Mouse (Mus musculus) right cerebral cortex, adult 18-20 months (tissue): ENCODE measurements at regions not wholly inside any gene's neighbourhood (a gene's known extent, or its start where the extent isn't known, plus 50 kb on each side); places are given as distances from the start of the nearest gene placed in this dataset.

ENCODE experiments used
- DNase-seq: peaks from one replicate; pipeline ENCODE4 v3.0.0; 2022; ENCODE audit warnings: mixed read lengths

DNA sequence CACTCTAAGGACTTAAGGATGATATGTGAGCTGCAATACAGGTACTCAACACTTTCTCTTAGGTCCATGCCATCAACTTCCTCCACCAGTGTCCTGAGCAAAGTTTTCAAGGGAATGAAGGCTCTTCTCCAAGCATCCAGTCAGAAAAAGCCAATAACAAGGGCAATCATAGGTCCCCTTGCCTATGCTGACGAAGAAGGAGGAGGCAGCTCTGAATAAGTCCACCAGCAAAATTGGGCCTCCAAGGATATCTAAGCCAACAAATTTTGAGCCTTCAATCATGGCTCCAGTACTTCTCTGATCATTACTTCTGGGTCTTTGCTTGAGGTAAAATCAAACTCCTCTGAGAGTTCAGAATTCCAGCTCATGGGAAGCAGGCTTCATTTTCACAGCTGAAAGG is 293.1 kb downstream of the Snurf start:
- peak; percentile 20 for DNase-seq
